Mouse (Mus musculus) CH12.LX (cell line): ENCODE measurements around the gene Rap1gap. TPM values are rescaled to one million over a fixed set of nuclear protein-coding genes. Genes with fewer than 3 reads are reported as not detected.

ENCODE experiments used
- DNase-seq: peaks from one replicate; pipeline ENCODE4 v3.0.0-alpha.2; 2013; ENCODE audit errors: extremely low read depth
- H3K27ac ChIP-seq: 2 replicates; pipeline ENCODE4 v1.5.1; 2012; ENCODE audit warnings: low read depth, mild to moderate bottlenecking, control low read depth, moderate library complexity; ENCODE audit not compliant: insufficient read depth
- H3K27me3 ChIP-seq: replicated peaks from 2 replicates; pipeline ENCODE3; 2012; ENCODE audit warnings: inconsistent platforms
- H3K36me3 ChIP-seq, 2 experiments: replicated peaks in 1 of 2; 2 replicates each; pipeline versions ENCODE3 to v1.6.1; 2012; ENCODE audit warnings: inconsistent platforms in 1 of 2, low read length in 1 of 2, mild to moderate bottlenecking in 1 of 2, mixed read lengths in 1 of 2, moderate library complexity in 1 of 2; ENCODE audit not compliant: control insufficient read depth in 1 of 2, insufficient read depth in 1 of 2
- H3K4me1 ChIP-seq, 2 experiments: 2 replicates each; pipeline ENCODE4 v1.6.1; 2012; ENCODE audit warnings: inconsistent platforms in 1 of 2, moderate library complexity in 1 of 2; ENCODE audit not compliant: insufficient read depth in 2 of 2, control insufficient read depth in 1 of 2
- H3K4me2 ChIP-seq: 2 replicates; pipeline ENCODE4 v1.6.1; 2012; ENCODE audit warnings: low read depth, mild to moderate bottlenecking, control low read depth; ENCODE audit not compliant: poor library complexity, insufficient read depth, severe bottlenecking
- H3K4me3 ChIP-seq, 3 experiments: fragments of 150-350 bp in 1 of 3; sonication (generic) in 1 of 3; replicated peaks in 1 of 3; 2 replicates each; pipeline versions ENCODE3 to v1.5.1; 2011 to 2012; ENCODE audit warnings: low read depth in 2 of 3, low read length in 2 of 3, mild to moderate bottlenecking in 2 of 3, moderate library complexity in 2 of 3, control low read depth in 1 of 3, improper control_type of control experiment in 1 of 3, inconsistent platforms in 1 of 3, mixed read lengths in 1 of 3; ENCODE audit not compliant: poor library complexity in 1 of 3
- H3K79me2 ChIP-seq: replicated peaks from 2 replicates; pipeline ENCODE4 v1.6.1; 2012; ENCODE audit warnings: mild to moderate bottlenecking, moderate library complexity; ENCODE audit not compliant: control insufficient read depth, poor library complexity, insufficient read depth, severe bottlenecking; ENCODE audit errors: extremely low read depth
- H3K9ac ChIP-seq: 2 replicates; pipeline ENCODE4 v1.6.1; 2012; ENCODE audit warnings: low read depth, mild to moderate bottlenecking, control low read depth, moderate library complexity; ENCODE audit not compliant: insufficient read depth
- H3K9me3 ChIP-seq: replicated peaks from 2 replicates; pipeline ENCODE3; 2012; ENCODE audit warnings: low read length, inconsistent platforms, mixed read lengths
- CHD1 ChIP-seq: IDR thresholded peaks from 2 replicates; pipeline ENCODE4 v1.6.1; 2012; ENCODE audit warnings: low read depth, low read length, improper control_type of control experiment, inconsistent platforms
- ELF1 ChIP-seq: IDR thresholded peaks from 2 replicates; pipeline ENCODE4 v1.6.1; 2014; ENCODE audit warnings: low read depth, mild to moderate bottlenecking, inconsistent platforms, low read length, improper control_type of control experiment
- EP300 ChIP-seq: IDR thresholded peaks from 2 replicates; pipeline ENCODE4 v1.6.1; 2011; ENCODE audit warnings: low read length, improper control_type of control experiment
- HCFC1 ChIP-seq: IDR thresholded peaks from 2 replicates; pipeline ENCODE4 v1.6.1; 2012; ENCODE audit warnings: low read depth, mild to moderate bottlenecking, inconsistent platforms, low read length, improper control_type of control experiment
- IRF4 ChIP-seq: IDR thresholded peaks from 2 replicates; pipeline ENCODE4 v1.6.1; 2014; ENCODE audit warnings: low read depth, mild to moderate bottlenecking, inconsistent platforms, low read length, improper control_type of control experiment
- KAT2A ChIP-seq: IDR thresholded peaks from 2 replicates; pipeline ENCODE4 v1.6.1; 2012; ENCODE audit warnings: low read length, improper control_type of control experiment, inconsistent platforms; ENCODE audit not compliant: insufficient replicate concordance
- MAX ChIP-seq: IDR thresholded peaks from 2 replicates; pipeline ENCODE4 v1.6.1; 2011; ENCODE audit warnings: low read length, improper control_type of control experiment
- MAZ ChIP-seq: IDR thresholded peaks from 2 replicates; pipeline ENCODE4 v1.6.1; 2012; ENCODE audit warnings: low read depth, mild to moderate bottlenecking, inconsistent platforms, low read length, improper control_type of control experiment, moderate library complexity
- NRF1 ChIP-seq: IDR thresholded peaks from 2 replicates; pipeline ENCODE4 v1.6.1; 2014; ENCODE audit warnings: low read depth, mild to moderate bottlenecking, inconsistent platforms, low read length, improper control_type of control experiment, moderate library complexity
- POLR2AphosphoS2 ChIP-seq: IDR thresholded peaks from 2 replicates; pipeline ENCODE4 v1.6.1; 2011; ENCODE audit warnings: low read depth, low read length, improper control_type of control experiment
- RAD21 ChIP-seq: IDR thresholded peaks from 2 replicates; pipeline ENCODE4 v1.6.1; 2011; ENCODE audit warnings: low read depth, mild to moderate bottlenecking, low read length, improper control_type of control experiment, moderate library complexity
- RCOR1 ChIP-seq: conservative IDR thresholded peaks from 2 replicates; pipeline ENCODE4 v1.6.1; 2012; ENCODE audit warnings: low read depth, mild to moderate bottlenecking, inconsistent platforms, low read length, improper control_type of control experiment
- TBP ChIP-seq: conservative IDR thresholded peaks from 2 replicates; pipeline ENCODE4 v1.6.1; 2011; ENCODE audit warnings: low read depth, low read length, improper control_type of control experiment
- UBTF ChIP-seq: IDR thresholded peaks from 2 replicates; pipeline ENCODE4 v1.6.1; 2012; ENCODE audit warnings: low read depth, mild to moderate bottlenecking, inconsistent platforms, low read length, improper control_type of control experiment, moderate library complexity
- USF1 ChIP-seq: IDR thresholded peaks from 2 replicates; pipeline ENCODE4 v1.6.1; 2014; ENCODE audit warnings: low read depth, mild to moderate bottlenecking, inconsistent platforms, low read length, improper control_type of control experiment
- ZKSCAN1 ChIP-seq: IDR thresholded peaks from 2 replicates; pipeline ENCODE4 v1.6.1; 2012; ENCODE audit warnings: low read depth, inconsistent platforms, low read length, improper control_type of control experiment, borderline replicate concordance
- dilution Hi-C: fragments of 300-500 bp; cut with MboI; formaldehyde crosslinking; loops from 2 replicates; pipeline ENCODE4 v1.14.3; 2020; ENCODE audit warnings: low sequenced_read_pairs; ENCODE audit not compliant: extremely low pct_unique_long_range_greater_than_20kb, extremely low pct_ligation_motif_present
- in situ Hi-C: fragments of 300-500 bp; cut with MboI; formaldehyde crosslinking; loops from 3 replicates; pipeline ENCODE4 v1.14.3; 2019; ENCODE audit warnings: low sequenced_read_pairs, low pct_ligation_motif_present, low pct_unique_long_range_greater_than_20kb, mixed read lengths
- polyA plus RNA-seq: library from polyadenylated mRNA; unstranded; fragments of >175 nt; gene quantifications from 2 replicates; pipeline ENCODE4 v1.2.1, GENCODE M21; 2012; ENCODE audit warnings: low read depth; ENCODE audit not compliant: insufficient read length
- total RNA-seq, 2 experiments: library from RNA; depleted of rRNA; stranded (reverse); fragments of 300-350 nt in 1 of 2; fragments of >200 nt in 1 of 2; gene quantifications; 2 replicates each; pipeline ENCODE4 v1.2.3; 2012 to 2014

Gene Rap1gap
- total and polyA plus RNA-seq, 3 experiments = 3.0 to 11.1 (median 5.8) TPM

DNA sequence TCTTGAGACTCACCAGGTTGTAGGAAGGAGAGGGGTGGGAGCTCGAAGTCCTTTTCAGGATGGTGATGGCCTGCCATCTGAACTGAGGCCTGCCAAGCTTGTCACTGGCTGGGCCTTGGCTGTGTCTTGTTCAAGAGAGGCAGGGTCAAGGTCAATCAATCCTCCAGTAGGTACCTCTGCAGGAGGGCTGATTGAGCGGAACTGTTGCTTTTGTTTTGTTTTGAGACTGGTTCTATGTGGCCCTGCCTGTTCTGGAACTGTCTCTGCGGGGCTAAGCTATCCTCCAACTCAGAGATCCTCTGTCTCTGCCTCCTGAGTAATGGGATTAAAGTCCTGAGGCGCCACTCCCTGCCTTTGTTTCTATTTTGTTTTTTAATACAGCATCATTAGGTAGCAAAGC, 5.0 kb upstream of the Rap1gap start:
- Histone ChIP-seq H3K4me2 (no peak overlapping the region), H3K4me3 (no peak overlapping the region), H3K27ac (no peak overlapping the region), H3K27me3 (peaks cover 19% of the 10 kb centered on the region), H3K36me3 (peaks cover 27 to 44% of the 10 kb centered on the region in 2 experiments), H3K79me2 (no peaks in the 10 kb centered on the region), H3K9me3 (no peaks in the 10 kb centered on the region), H3K4me1 (peaks cover 0 to 5% of the 10 kb centered on the region in 2 experiments; a peak in 1 of 4 replicates), H3K9ac (no peak overlapping the region)
- DNase-seq = no peak
- no peak for TF ChIP-seq CHD1
- no peak for TF ChIP-seq MAZ
- no peak for TF ChIP-seq EP300
- no peak for TF ChIP-seq ZKSCAN1
- no peak for TF ChIP-seq TBP
- no peak for TF ChIP-seq HCFC1
- TF ChIP-seq UBTF = no peak
- no peak for TF ChIP-seq POLR2AphosphoS2
- no peak for TF ChIP-seq MAX
- TF ChIP-seq IRF4 = no peak
- TF ChIP-seq KAT2A = no peak
- TF ChIP-seq NRF1 = no peak
- in situ Hi-C loops (no loop called here), dilution Hi-C loops (no loop called here)

DNA sequence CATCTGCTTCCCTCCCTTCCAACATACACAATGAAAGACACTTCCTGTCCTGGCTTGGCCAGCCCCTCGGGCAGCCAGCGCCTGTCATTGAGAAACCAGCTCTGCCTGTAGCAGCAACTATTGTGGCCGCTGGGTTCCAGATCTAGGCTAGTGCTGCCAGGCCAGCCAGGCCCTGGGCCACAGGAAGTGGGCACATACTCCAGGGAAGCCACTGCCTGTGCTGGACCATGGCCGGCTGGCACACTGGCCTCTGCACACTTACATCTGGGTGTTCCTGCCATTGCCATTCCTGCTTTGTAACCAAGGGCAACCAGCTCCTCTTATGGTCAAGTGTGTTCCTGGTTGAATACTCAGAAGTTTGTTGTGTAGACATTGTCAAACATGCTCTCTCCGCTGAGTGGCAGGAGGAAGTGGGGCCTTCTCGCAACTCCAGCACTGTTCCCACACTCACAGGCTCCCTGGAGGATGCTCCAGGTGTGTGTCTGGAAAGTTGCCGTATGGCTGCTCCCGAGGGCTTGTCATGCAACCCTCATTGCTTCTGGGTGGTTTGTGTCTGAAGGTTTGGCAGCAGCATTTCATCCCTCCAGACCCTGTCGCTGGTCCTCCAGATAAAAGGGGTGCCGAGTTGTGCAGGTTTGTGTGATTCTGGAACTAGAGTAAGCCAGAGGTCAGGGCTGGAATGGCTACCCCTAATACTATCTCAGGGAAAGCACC, 4.0 kb upstream of the Rap1gap start:
- DNase-seq = no peak
- Histone ChIP-seq H3K4me2 (no peak overlapping the region), H3K9me3 (no peaks in the 10 kb centered on the region), H3K9ac (no peak overlapping the region)
- no peak for TF ChIP-seq ELF1
- TF ChIP-seq RCOR1 = no peak
- no peak for TF ChIP-seq USF1
- no peak for TF ChIP-seq RAD21
- TF ChIP-seq MAZ = no peak
- TF ChIP-seq, all 38 proteins: peak for 0
- Histone ChIP-seq H3K4me1 (peaks cover 0 to 7% of the 10 kb centered on the region in 2 experiments; a peak in 2 of 4 replicates), H3K36me3 (peaks cover 17 to 34% of the 10 kb centered on the region in 2 experiments), H3K27me3 (peaks cover 29% of the 10 kb centered on the region), H3K79me2 (no peaks in the 10 kb centered on the region), H3K27ac (no peak overlapping the region), H3K4me3 (no peak overlapping the region)
- in situ Hi-C loops = no loop called here
- dilution Hi-C loops = no loop called here
